Mouse (Mus musculus): ENCODE data around the gene Gdf11. TPM values are rescaled to one million over a fixed set of nuclear protein-coding genes. Genes with fewer than 3 reads are reported as not detected.
A peak's percentile ranks its signal among the peaks of the same experiment; 100 is the strongest.

Gdf11 gene
- polyA plus RNA-seq, 1 experiment, result 17.4 TPM

DNA sequence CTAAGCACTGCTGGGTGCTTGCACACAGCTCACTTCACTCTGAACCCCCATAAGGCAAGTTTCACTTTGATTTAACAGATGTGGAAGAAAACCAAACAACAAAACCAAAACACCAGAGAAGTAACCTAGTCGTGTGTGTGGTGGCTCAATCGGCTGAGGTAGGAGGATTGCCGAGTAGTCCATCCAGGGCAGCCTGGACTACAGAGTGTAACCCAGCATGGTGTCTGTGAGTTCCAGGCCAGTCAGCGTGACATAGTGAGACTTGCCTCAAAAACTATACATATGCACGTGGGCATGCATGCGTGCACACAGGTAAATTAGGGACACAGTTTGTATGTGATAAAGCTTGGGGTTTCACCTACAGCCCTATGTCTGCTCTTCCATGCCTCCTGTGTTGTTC lies 25.9 kb upstream of the Gdf11 start:
- DNase-seq (ENCODE audit: low read depth), result no peak
- no peak for TF ChIP-seq POLR2A (IDR thresholded peaks at IDR 0.05; ENCODE audit: borderline replicate concordance, extremely low read depth, insufficient read depth, insufficient read length, poor library complexity, severe bottlenecking)
- TF ChIP-seq CTCF (IDR thresholded peaks at IDR 0.05; ENCODE audit: borderline replicate concordance, extremely low read depth, insufficient read depth, insufficient read length), result no peak

DNA sequence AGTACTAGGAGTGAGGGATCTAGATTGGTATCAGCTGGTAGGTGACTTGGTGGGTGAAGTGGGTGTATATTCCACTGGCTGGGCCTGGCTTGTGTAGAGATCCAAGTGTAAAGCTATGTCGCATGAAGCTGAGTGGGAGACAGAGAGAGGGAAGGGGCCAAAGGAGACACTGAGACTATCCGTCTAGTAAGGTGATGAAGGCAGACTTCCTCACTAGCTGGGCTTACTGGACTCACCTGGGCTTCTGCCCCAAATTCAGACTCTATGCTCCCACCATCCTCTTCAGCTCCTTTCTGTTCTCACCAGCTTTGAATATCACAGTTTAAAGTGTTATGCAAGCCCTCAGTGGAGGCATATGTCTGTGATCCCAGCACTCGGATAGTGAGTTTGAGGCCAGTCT lies 25.1 kb upstream of the Gdf11 start:
- DNase-seq (ENCODE audit: low read depth), result no peak
- no peak for TF ChIP-seq CTCF (IDR thresholded peaks at IDR 0.05; ENCODE audit: borderline replicate concordance, extremely low read depth, insufficient read depth, insufficient read length)
- no peak for TF ChIP-seq POLR2A (IDR thresholded peaks at IDR 0.05; ENCODE audit: borderline replicate concordance, extremely low read depth, insufficient read depth, insufficient read length, poor library complexity, severe bottlenecking)

DNA sequence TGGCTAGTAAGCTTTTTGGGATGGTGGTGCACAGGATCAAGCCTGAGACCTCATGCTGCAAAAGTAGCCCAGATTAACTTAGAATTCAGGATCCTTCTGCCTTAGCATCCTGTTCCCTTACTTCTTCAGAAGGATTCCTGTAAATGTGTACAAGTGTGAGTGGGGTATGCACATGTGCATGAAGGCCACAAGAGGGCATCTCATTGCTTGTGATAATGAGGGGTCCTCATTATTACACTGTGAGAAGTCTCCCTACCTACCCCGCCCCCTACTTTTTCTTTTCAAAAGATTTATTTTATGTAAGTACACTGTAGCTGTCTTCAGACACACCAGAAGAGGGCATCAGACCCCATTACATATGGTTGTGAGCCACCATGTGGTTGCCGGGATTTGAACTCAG lies 24.0 kb upstream of the Gdf11 start:
- no peak for DNase-seq (ENCODE audit: low read depth)
- TF ChIP-seq POLR2A (IDR thresholded peaks at IDR 0.05; ENCODE audit: borderline replicate concordance, extremely low read depth, insufficient read depth, insufficient read length, poor library complexity, severe bottlenecking) (no peak), CTCF (IDR thresholded peaks at IDR 0.05; ENCODE audit: borderline replicate concordance, extremely low read depth, insufficient read depth, insufficient read length) (no peak)

GRCm38 (mm10) chr10:128913696-128914095 lies 22.2 kb upstream of the Gdf11 start:
- DNase-seq (ENCODE audit: low read depth), result no peak
- TF ChIP-seq POLR2A (IDR thresholded peaks at IDR 0.05; ENCODE audit: borderline replicate concordance, extremely low read depth, insufficient read depth, insufficient read length, poor library complexity, severe bottlenecking), result no peak

DNA sequence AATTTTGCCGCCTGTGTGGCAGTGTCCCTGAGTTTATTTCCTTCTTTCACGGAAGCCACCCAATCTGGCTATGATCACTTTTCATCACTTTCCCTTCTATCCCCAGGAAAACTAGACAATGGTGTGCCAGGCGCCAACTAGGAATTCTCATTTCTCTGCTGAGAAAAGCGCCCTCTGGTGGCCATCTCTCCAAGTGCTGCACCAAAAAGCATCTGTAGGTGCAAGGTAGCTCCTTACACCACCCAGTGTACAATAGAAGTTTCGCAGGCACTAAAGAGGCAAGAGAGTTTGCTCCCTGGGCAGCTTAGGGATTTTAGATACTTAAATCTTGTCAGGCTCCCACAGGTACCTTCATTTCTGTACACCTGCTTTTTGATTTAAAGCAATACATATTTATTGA lies 21.7 kb upstream of the Gdf11 start:
- TF ChIP-seq POLR2A (IDR thresholded peaks at IDR 0.05; ENCODE audit: borderline replicate concordance, extremely low read depth, insufficient read depth, insufficient read length, poor library complexity, severe bottlenecking) (no peak), CTCF (IDR thresholded peaks at IDR 0.05; ENCODE audit: borderline replicate concordance, extremely low read depth, insufficient read depth, insufficient read length) (peak; percentile 98)
- peak; percentile 95 for DNase-seq (ENCODE audit: low read depth)

DNA sequence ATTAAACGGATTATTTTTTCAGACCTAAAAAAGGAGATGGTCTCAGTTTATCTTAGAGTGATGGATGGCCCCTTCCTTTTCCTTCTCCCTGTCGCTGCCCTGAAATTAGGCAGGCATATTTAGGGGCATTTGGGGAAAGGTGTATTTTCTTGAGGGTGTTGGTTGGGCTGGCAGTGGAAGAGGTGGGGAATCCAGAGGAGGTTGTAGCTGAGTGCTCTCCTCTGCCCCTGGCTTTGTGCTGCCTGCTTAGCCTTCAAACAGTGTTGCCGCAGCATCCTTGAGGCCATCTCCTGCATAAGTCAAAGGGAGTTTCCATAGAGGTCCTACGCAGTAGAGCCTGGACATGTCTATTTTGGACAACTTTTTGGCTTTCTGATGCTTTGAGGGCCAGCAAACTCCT lies 21.3 kb upstream of the Gdf11 start:
- no peak for DNase-seq (ENCODE audit: low read depth)
- TF ChIP-seq CTCF (IDR thresholded peaks at IDR 0.05; ENCODE audit: borderline replicate concordance, extremely low read depth, insufficient read depth, insufficient read length), result no peak
- TF ChIP-seq POLR2A (IDR thresholded peaks at IDR 0.05; ENCODE audit: borderline replicate concordance, extremely low read depth, insufficient read depth, insufficient read length, poor library complexity, severe bottlenecking), result no peak

DNA sequence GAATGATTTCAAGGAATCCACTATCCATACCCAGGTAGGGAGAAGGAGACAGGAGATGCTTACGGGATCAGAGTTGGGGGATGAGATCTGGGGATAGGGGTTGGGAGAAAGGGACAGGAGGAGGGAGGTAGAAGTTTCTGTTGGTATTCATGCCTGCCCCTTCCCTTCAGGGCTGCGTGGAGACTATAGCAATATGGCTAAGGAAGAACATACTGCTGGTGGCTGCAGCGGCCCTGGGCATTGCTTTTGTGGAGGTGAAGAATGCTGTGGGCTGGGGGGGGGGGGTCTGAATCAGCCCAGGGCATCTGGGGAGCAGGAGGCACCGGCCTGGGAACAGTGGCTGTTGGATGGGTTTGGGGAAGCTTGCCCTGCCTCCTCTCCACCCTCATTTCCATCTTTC lies 20.8 kb upstream of the Gdf11 start:
- no peak for TF ChIP-seq CTCF (IDR thresholded peaks at IDR 0.05; ENCODE audit: borderline replicate concordance, extremely low read depth, insufficient read depth, insufficient read length)
- TF ChIP-seq POLR2A (IDR thresholded peaks at IDR 0.05; ENCODE audit: borderline replicate concordance, extremely low read depth, insufficient read depth, insufficient read length, poor library complexity, severe bottlenecking), result no peak
- DNase-seq (ENCODE audit: low read depth), result no peak

DNA sequence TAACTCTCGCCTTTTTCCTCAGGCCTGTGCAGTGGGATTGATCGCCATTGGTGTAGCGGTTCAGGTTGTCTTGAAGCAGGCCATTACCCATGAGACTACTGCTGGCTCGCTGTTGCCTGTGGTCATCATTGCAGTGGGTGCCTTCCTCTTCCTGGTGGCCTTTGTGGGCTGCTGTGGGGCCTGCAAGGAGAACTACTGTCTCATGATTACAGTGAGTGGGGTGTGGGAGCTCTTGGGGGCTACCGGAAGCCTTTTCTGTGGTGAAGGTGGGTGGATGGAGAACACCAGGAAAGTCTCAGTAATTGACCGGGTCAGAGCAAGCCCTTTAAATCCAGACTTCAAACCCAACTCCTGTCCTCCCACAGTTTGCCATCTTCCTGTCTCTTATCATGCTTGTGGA lies 19.9 kb upstream of the Gdf11 start:
- DNase-seq (ENCODE audit: low read depth), result no peak
- TF ChIP-seq POLR2A (IDR thresholded peaks at IDR 0.05; ENCODE audit: borderline replicate concordance, extremely low read depth, insufficient read depth, insufficient read length, poor library complexity, severe bottlenecking) (no peak), CTCF (IDR thresholded peaks at IDR 0.05; ENCODE audit: borderline replicate concordance, extremely low read depth, insufficient read depth, insufficient read length) (no peak)

- DNase-seq (ENCODE audit: low read depth), result peak; percentile 66
- TF ChIP-seq CTCF (IDR thresholded peaks at IDR 0.05; ENCODE audit: borderline replicate concordance, extremely low read depth, insufficient read depth, insufficient read length), result no peak
- 0 out of 2 replicates have a peak, but pooled peaks have one; percentile 2 for TF ChIP-seq POLR2A (IDR thresholded peaks at IDR 0.05; ENCODE audit: borderline replicate concordance, extremely low read depth, insufficient read depth, insufficient read length, poor library complexity, severe bottlenecking)
These were observed 18.7 kb upstream of the Gdf11 start for GRCm38 (mm10) chr10:128910066-128910841.

DNA sequence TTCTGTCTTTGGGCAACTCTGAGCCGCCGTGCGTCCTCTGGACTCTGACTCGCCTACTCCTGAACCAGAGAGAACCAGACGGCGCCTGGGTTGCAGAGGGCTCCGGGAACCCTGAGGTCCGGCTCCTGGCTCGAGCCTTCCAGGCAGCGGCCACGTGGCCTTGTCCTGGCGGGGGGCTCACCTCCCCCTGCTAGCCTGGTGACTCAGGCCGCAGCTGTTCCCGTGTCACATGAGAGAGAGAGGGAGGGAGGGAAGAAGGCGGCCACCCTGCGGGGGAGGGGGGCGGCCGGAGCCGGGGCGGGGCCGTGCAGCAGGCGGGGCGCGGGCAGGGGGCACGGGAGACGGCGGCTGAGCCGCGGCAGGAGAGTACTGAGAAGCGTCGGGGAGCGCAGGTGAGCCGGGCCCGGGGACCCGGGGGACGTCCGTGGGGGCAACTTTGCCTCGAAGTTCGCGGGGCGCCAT lies 18.1 kb upstream of the Gdf11 start:
- 0 out of 2 replicates have a peak, but pooled peaks have one; percentile 33 for TF ChIP-seq POLR2A (IDR thresholded peaks at IDR 0.05; ENCODE audit: borderline replicate concordance, extremely low read depth, insufficient read depth, insufficient read length, poor library complexity, severe bottlenecking)
- no peak for TF ChIP-seq CTCF (IDR thresholded peaks at IDR 0.05; ENCODE audit: borderline replicate concordance, extremely low read depth, insufficient read depth, insufficient read length)
- peak; percentile 88 for DNase-seq (ENCODE audit: low read depth)

DNA sequence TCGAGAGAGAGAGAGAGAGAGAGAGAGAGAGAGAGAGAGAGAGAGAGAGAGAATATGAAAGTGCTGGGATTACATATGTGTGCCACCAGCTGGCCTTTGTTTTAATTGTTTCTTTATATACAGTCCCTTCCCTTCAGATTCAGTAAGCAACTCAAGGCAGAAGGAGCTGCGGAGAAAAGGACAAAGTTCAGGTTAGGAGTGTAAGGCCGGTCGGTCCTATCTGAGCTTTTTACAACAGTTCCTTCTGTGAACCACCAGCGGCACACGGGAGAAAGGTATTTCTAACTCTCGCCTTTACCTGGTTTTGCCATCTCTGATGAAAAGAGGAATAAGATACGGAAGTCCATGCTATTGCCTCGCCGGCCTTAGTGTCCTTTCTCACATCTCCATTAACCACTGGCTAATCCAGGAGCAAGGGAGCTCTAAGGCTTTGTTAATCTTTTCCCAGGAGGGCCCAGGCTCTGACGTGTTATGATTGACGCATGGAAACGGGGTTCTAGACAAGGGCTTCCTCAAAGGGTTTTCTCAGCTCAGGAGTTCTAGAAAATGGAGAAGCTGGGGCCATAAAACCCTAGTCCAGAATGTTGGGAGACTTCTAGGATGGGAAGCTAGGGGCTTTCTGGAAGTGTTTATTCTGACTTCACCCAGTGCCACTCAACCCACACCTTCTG lies 17.4 kb upstream of the Gdf11 start:
- TF ChIP-seq CTCF (IDR thresholded peaks at IDR 0.05; ENCODE audit: borderline replicate concordance, extremely low read depth, insufficient read depth, insufficient read length), result no peak
- no peak for TF ChIP-seq POLR2A (IDR thresholded peaks at IDR 0.05; ENCODE audit: borderline replicate concordance, extremely low read depth, insufficient read depth, insufficient read length, poor library complexity, severe bottlenecking)
- DNase-seq (ENCODE audit: low read depth), result no peak

- DNase-seq (ENCODE audit: low read depth), result no peak
- TF ChIP-seq CTCF (IDR thresholded peaks at IDR 0.05; ENCODE audit: borderline replicate concordance, extremely low read depth, insufficient read depth, insufficient read length), result no peak
- TF ChIP-seq POLR2A (IDR thresholded peaks at IDR 0.05; ENCODE audit: borderline replicate concordance, extremely low read depth, insufficient read depth, insufficient read length, poor library complexity, severe bottlenecking), result no peak
These were observed 13.3 kb upstream of the Gdf11 start for GRCm38 (mm10) chr10:128904812-128905211.

Data from brain, embryonic 14.5 days (tissue).